Mouse (Mus musculus) adipose tissue, adult 10 weeks (tissue): ENCODE measurements around the gene Olfr1447. TPM values are rescaled to one million over a fixed set of nuclear protein-coding genes. Genes with fewer than 3 reads are reported as not detected.

Experiments
- polyA plus RNA-seq: library from polyadenylated mRNA; stranded (reverse); fragments of 350-450 nt; fragmentation: Illumina TruSeq; extraction: RNeasy Lipid Tissue Mini Kit (QIAGEN cat#74804); gene quantifications from one replicate; pipeline ENCODE4 v1.2.3, GENCODE M21; 2014; ENCODE audit warnings: low read depth, low replicate concordance

The Olfr1447 gene
- not detected for polyA plus RNA-seq

DNA sequence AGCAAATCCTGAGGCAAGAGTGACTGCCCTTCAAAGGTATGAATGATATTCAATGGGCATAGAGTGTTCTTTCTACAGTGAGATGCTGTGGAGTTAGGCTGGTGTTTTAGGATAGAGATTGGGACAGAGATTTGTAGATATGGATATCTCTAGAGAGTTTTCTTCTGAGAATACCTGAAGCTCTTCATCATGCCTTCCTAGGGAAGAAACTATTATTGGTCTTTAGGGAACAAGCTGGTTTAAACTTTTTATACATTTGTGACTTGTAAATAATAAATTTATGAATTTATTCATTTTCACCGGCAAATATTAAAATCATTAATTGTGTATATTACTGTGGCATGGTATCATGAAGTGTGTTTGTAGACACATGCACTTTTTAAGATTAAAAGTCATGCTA, at the start of gene Olfr1447:
TSS of gene Olfr1447 (minus strand) at position 101 of the 400 bp plus-strand sequence.

DNA sequence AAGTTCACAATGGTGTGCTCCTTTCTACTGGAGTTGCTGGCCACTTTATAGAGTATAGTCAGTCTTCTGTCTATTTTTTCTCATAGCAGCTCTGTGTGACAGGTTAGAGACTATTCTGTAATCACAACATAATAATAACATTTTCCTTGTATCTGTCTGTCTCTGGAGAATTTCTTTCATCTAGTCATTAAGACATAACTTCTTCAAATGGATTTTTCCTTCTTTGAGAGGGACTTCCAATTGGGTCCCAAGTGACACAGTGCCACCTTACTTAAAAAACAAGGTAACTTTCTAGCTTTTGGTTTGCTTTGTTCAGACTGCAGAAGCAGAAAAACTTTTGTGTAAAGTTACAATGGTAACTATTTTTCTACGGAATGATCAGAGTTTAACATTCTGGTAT, 46.4 kb upstream of the Olfr1447 start, which contains the start of gene Olfr1450:
TSS of gene Olfr1450 (plus strand) at position 301 of the 400 bp plus-strand sequence.

DNA sequence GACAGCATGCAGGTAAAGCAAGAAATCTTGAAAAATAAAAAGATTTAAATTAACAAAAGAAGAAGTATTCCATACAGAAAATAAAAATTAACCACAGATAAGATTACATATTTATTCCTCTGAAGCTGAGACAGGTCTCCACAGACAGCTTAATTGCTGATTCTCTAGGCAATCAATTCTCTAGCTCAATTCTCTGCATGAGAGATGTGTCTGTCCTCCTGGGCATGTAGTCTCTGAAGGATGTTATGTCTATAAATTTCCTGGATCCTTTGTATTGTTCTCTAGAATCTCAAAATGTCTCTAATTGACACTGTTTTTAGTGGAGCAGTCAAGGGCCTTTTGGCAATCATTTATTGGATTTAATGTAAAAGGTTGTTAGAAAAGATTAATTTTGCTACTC, 27.0 kb upstream of the Olfr1447 start, which contains the start of gene Olfr1449:
TSS of gene Olfr1449 (plus strand) at position 301 of the 400 bp plus-strand sequence.

DNA sequence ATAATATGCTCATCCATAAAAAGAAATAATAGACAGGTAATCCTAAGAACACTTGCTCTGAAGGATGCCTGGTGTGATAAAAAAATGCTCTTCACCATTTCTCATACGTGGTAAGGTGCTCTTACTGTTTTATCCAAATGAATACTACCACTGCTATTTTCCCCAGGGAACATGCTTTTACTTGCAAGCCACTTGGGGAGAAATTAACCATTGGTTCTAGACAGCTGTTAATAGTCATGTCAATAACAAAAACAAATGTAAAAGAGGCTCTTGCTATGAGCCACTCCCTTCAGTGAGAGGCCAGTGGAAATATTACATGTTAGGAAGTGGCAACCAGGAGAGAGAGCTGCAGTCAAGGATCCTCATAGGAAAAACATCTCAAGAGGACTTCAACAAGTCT, 20.8 kb upstream of the Olfr1447 start, which contains the start of gene Olfr1448:
TSS of gene Olfr1448 (minus strand) at position 101 of the 400 bp plus-strand sequence.

GRCm38 (mm10) chr19:12893424-12893823, 10.1 kb downstream of the Olfr1447 start, which contains the start of gene Olfr1446:
Gene Olfr1446, minus strand, starts transcription at chr19:12893524.

GRCm38 (mm10) chr19:12883555-12883954, 20.0 kb downstream of the Olfr1447 start, which contains the start of gene Olfr1445:
Gene Olfr1445, plus strand, starts transcription at chr19:12883855.

GRCm38 (mm10) chr19:12856983-12857382, 46.6 kb downstream of the Olfr1447 start, which contains the start of gene Olfr1444:
Gene Olfr1444, plus strand, starts transcription at chr19:12857283.

Other genes with a start within 250 kb of the Olfr1447 start
- gene Olfr1442, start 233.3 kb downstream of the Olfr1447 start, polyA plus RNA-seq: not detected
- not detected for gene Olfr1443, start 225.6 kb downstream of the Olfr1447 start, polyA plus RNA-seq
- 1.5 TPM for gene Keg1, start 208.0 kb downstream of the Olfr1447 start, polyA plus RNA-seq
- gene Cntf, start 138.1 kb downstream of the Olfr1447 start, polyA plus RNA-seq: 1.4 TPM
- 54.3 TPM for gene Zfp91, start 107.6 kb downstream of the Olfr1447 start, polyA plus RNA-seq
- gene Lpxn, start 107.5 kb downstream of the Olfr1447 start, polyA plus RNA-seq: 7.7 TPM
- gene Gm5244, start 57.1 kb downstream of the Olfr1447 start, polyA plus RNA-seq: not detected
- not detected for gene Olfr1444, start 46.5 kb downstream of the Olfr1447 start, polyA plus RNA-seq
- not detected for gene Olfr1445, start 19.9 kb downstream of the Olfr1447 start, polyA plus RNA-seq
- gene Olfr1446, start 10.2 kb downstream of the Olfr1447 start, polyA plus RNA-seq: not detected
- gene Olfr1448, start 20.7 kb upstream of the Olfr1447 start, polyA plus RNA-seq: not detected
- not detected for gene Olfr1449, start 27.1 kb upstream of the Olfr1447 start, polyA plus RNA-seq
- gene Olfr1450, start 46.5 kb upstream of the Olfr1447 start, polyA plus RNA-seq: not detected
- not detected for gene Olfr1451, start 91.3 kb upstream of the Olfr1447 start, polyA plus RNA-seq
- gene Olfr1453, start 124.6 kb upstream of the Olfr1447 start, polyA plus RNA-seq: not detected
- gene Olfr1454, start 156.9 kb upstream of the Olfr1447 start, polyA plus RNA-seq: not detected
- gene Olfr1457, start 194.1 kb upstream of the Olfr1447 start, polyA plus RNA-seq: not detected
- gene Olfr1458, start 203.0 kb upstream of the Olfr1447 start, polyA plus RNA-seq: not detected
- not detected for gene Olfr1459, start 245.8 kb upstream of the Olfr1447 start, polyA plus RNA-seq